Mouse (Mus musculus): ENCODE data around the gene Mid1. TPM values are rescaled to one million over a fixed set of nuclear protein-coding genes. Genes with fewer than 3 reads are reported as not detected.
"Not testable (repeated sequence)": the region's sequence is repeated elsewhere in the genome, so short reads cannot be mapped to it uniquely, and the experiment has no call there.

Mid1 gene
- polyA plus RNA-seq, 1 experiment from 2014 or later = 10.0 TPM

GRCm38 (mm10) chrX:169997854-169998456 is 313.0 kb downstream of the Mid1 start:
- Histone ChIP-seq H3K4me3 (ENCODE audit: low read depth, low read length) (peak overlapping the region; percentile 42), H3K27ac (ENCODE audit: low read depth, low read length) (0 out of 2 replicates have a peak overlapping the region, but pooled peaks have one; percentile 29), H3K9ac (ENCODE audit: low read depth, low read length) (peak overlapping the region; percentile 58), H3K9me3 (replicated peaks; ENCODE audit: control insufficient read depth, low read length) (peaks cover 14% of the 10 kb centered on the region), H3K4me2 (peak overlapping the region; percentile 79)
- H3K27me3 ChIP-seq (ENCODE audit: control insufficient read depth, insufficient read depth, low read length); H3K4me1 ChIP-seq (ENCODE audit: control insufficient read depth, insufficient read depth, low read length); H3K36me3 ChIP-seq (ENCODE audit: control insufficient read depth, insufficient read depth, low read length): not testable (repeated sequence)
- ATAC-seq (replicated peaks; ENCODE audit: insufficient number of reproducible peaks, low FRiP score, low TSS enrichment) = peak; percentile 90
- 14% methylated on average over 18 of the region's 37 CpGs for WGBS (ENCODE audit: insufficient replicate concordance)

- H3K4me1 ChIP-seq (ENCODE audit: control insufficient read depth, insufficient read depth, low read length); H3K36me3 ChIP-seq (ENCODE audit: control insufficient read depth, insufficient read depth, low read length); H3K4me2 ChIP-seq; ATAC-seq (replicated peaks; ENCODE audit: insufficient number of reproducible peaks, low FRiP score, low TSS enrichment); H3K4me3 ChIP-seq (ENCODE audit: low read depth, low read length); H3K27me3 ChIP-seq (ENCODE audit: control insufficient read depth, insufficient read depth, low read length); H3K27ac ChIP-seq (ENCODE audit: low read depth, low read length); H3K9ac ChIP-seq (ENCODE audit: low read depth, low read length): not testable (repeated sequence)
- WGBS (ENCODE audit: insufficient replicate concordance) = 23% methylated on average over 2 of the region's 4 CpGs
- peaks cover 14% of the 10 kb centered on the region for H3K9me3 ChIP-seq (replicated peaks; ENCODE audit: control insufficient read depth, low read length)
These were observed 313.7 kb downstream of the Mid1 start for GRCm38 (mm10) chrX:169998559-169999219.

- not testable (repeated sequence) for ATAC-seq (replicated peaks; ENCODE audit: insufficient number of reproducible peaks, low FRiP score, low TSS enrichment); H3K9ac ChIP-seq (ENCODE audit: low read depth, low read length); H3K27ac ChIP-seq (ENCODE audit: low read depth, low read length); H3K36me3 ChIP-seq (ENCODE audit: control insufficient read depth, insufficient read depth, low read length); H3K4me2 ChIP-seq; H3K27me3 ChIP-seq (ENCODE audit: control insufficient read depth, insufficient read depth, low read length); H3K4me1 ChIP-seq (ENCODE audit: control insufficient read depth, insufficient read depth, low read length); H3K4me3 ChIP-seq (ENCODE audit: low read depth, low read length)
- WGBS (ENCODE audit: insufficient replicate concordance) = 43% methylated on average over 6 of the region's 11 CpGs
- H3K9me3 ChIP-seq (replicated peaks; ENCODE audit: control insufficient read depth, low read length) = peaks cover 18% of the 10 kb centered on the region
These were observed 314.4 kb downstream of the Mid1 start for GRCm38 (mm10) chrX:169999226-169999883.

- no CpG with 5 or more reads among the region's 3 CpGs for WGBS (ENCODE audit: insufficient replicate concordance)
- not testable (repeated sequence) for H3K4me3 ChIP-seq (ENCODE audit: low read depth, low read length); H3K9ac ChIP-seq (ENCODE audit: low read depth, low read length); H3K4me1 ChIP-seq (ENCODE audit: control insufficient read depth, insufficient read depth, low read length); ATAC-seq (replicated peaks; ENCODE audit: insufficient number of reproducible peaks, low FRiP score, low TSS enrichment); H3K27ac ChIP-seq (ENCODE audit: low read depth, low read length); H3K36me3 ChIP-seq (ENCODE audit: control insufficient read depth, insufficient read depth, low read length); H3K27me3 ChIP-seq (ENCODE audit: control insufficient read depth, insufficient read depth, low read length); H3K4me2 ChIP-seq
- peaks cover 14% of the 10 kb centered on the region for H3K9me3 ChIP-seq (replicated peaks; ENCODE audit: control insufficient read depth, low read length)
These were observed 315.1 kb downstream of the Mid1 start for GRCm38 (mm10) chrX:169999912-170000641.

DNA sequence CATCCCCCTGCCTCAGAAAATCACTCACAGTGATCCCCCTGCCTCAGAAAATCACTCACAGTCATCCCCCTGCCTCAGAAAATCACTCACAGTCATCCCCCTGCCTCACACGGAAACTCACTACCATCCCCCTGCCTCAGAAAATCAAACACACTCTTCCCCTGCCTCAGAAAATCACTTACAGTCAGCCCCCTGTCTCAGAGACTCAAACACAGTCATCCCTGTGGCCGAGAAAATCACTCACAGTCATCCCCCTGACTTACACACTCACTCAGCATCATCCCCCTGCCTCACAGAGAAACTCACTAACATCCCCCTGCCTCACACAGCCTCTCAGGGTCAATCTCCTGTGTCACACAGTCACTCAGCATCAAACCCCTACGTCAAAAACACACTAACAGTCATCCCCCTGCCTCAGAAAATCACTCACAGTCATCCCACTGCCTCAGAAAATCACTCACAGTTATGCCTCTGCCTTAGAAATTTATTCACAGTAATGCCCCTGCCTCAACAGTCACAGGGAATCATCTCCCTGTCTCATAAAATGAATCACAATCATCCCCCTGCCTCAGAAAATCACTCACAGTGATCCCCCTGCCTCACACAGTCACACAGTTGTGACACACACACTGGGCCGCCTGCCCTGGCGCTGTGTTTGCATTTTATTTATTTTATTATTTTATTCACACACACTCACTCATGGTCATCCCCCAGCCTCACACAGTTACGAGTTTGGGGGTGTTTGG is 315.8 kb downstream of the Mid1 start:
- H3K27me3 ChIP-seq (ENCODE audit: control insufficient read depth, insufficient read depth, low read length); H3K4me1 ChIP-seq (ENCODE audit: control insufficient read depth, insufficient read depth, low read length); ATAC-seq (replicated peaks; ENCODE audit: insufficient number of reproducible peaks, low FRiP score, low TSS enrichment); H3K4me2 ChIP-seq; H3K4me3 ChIP-seq (ENCODE audit: low read depth, low read length); H3K9ac ChIP-seq (ENCODE audit: low read depth, low read length); H3K27ac ChIP-seq (ENCODE audit: low read depth, low read length); H3K36me3 ChIP-seq (ENCODE audit: control insufficient read depth, insufficient read depth, low read length): not testable (repeated sequence)
- peaks cover 16% of the 10 kb centered on the region for H3K9me3 ChIP-seq (replicated peaks; ENCODE audit: control insufficient read depth, low read length)
- WGBS (ENCODE audit: insufficient replicate concordance) = 39% methylated on average over 6 of the region's 6 CpGs

GRCm38 (mm10) chrX:170001388-170001695 is 316.3 kb downstream of the Mid1 start:
- WGBS (ENCODE audit: insufficient replicate concordance) = no CpG with 5 or more reads among the region's 12 CpGs
- H3K36me3 ChIP-seq (ENCODE audit: control insufficient read depth, insufficient read depth, low read length) = not testable (repeated sequence)

DNA sequence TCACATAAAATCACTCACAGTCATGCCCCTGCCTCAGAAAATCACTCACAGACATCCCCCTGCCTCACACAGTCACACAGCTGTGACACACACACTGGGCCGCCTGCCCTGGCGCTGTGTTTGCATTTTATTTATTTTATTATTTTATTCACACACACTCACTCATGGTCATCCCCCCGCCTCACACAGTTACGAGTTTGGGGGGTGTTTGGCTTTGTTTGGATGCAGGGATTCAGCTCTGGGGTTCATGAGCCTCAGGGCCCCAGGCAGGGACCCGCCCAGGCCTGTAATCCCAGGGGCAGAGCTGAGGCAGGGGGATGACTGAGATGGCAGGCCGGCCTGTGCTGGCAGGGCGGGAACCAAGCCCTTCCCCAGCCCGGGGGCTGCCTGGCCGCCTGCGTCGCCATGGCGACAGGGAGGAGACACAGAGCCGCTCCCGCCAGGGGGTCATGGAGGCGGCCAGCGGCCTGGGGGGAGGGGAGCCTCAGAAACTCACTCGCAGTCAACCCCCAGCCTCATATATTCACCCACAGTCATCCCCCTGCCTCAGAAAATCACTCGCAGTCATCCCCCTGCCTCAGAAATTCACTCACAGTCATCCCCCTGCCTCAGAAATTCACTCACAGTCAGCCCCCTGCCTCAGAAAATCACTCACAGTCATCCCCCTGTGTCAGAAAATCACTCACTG is 317.7 kb downstream of the Mid1 start:
- 47% methylated on average over 6 of the region's 18 CpGs for WGBS (ENCODE audit: insufficient replicate concordance)
- H3K4me2 ChIP-seq; H3K27me3 ChIP-seq (ENCODE audit: control insufficient read depth, insufficient read depth, low read length); H3K9ac ChIP-seq (ENCODE audit: low read depth, low read length); H3K4me3 ChIP-seq (ENCODE audit: low read depth, low read length); H3K36me3 ChIP-seq (ENCODE audit: control insufficient read depth, insufficient read depth, low read length); H3K27ac ChIP-seq (ENCODE audit: low read depth, low read length); H3K4me1 ChIP-seq (ENCODE audit: control insufficient read depth, insufficient read depth, low read length): not testable (repeated sequence)
- 0 out of 2 replicates have a peak, but pooled peaks have one; percentile 36 for ATAC-seq (replicated peaks; ENCODE audit: insufficient number of reproducible peaks, low FRiP score, low TSS enrichment)
- peaks cover 26% of the 10 kb centered on the region for H3K9me3 ChIP-seq (replicated peaks; ENCODE audit: control insufficient read depth, low read length)

More at GRCm38 (mm10) chrX:170001388-170001695, 316.3 kb downstream of the Mid1 start:
- H3K27me3 ChIP-seq (ENCODE audit: control insufficient read depth, insufficient read depth, low read length); H3K27ac ChIP-seq (ENCODE audit: low read depth, low read length); H3K9ac ChIP-seq (ENCODE audit: low read depth, low read length); H3K4me2 ChIP-seq; ATAC-seq (replicated peaks; ENCODE audit: insufficient number of reproducible peaks, low FRiP score, low TSS enrichment); H3K4me1 ChIP-seq (ENCODE audit: control insufficient read depth, insufficient read depth, low read length); H3K4me3 ChIP-seq (ENCODE audit: low read depth, low read length): not testable (repeated sequence)
- peaks cover 17% of the 10 kb centered on the region for H3K9me3 ChIP-seq (replicated peaks; ENCODE audit: control insufficient read depth, low read length)

GRCm38 (mm10) chrX:170003536-170003935 is 318.5 kb downstream of the Mid1 start:
- H3K4me2 ChIP-seq; H3K27me3 ChIP-seq (ENCODE audit: control insufficient read depth, insufficient read depth, low read length); ATAC-seq (replicated peaks; ENCODE audit: insufficient number of reproducible peaks, low FRiP score, low TSS enrichment); H3K27ac ChIP-seq (ENCODE audit: low read depth, low read length); H3K4me1 ChIP-seq (ENCODE audit: control insufficient read depth, insufficient read depth, low read length); H3K36me3 ChIP-seq (ENCODE audit: control insufficient read depth, insufficient read depth, low read length); H3K9ac ChIP-seq (ENCODE audit: low read depth, low read length); H3K4me3 ChIP-seq (ENCODE audit: low read depth, low read length): not testable (repeated sequence)
- H3K9me3 ChIP-seq (replicated peaks; ENCODE audit: control insufficient read depth, low read length) = peaks cover 34% of the 10 kb centered on the region
- WGBS (ENCODE audit: insufficient replicate concordance) = 30% methylated on average over 1 of the region's 1 CpGs

Measured in heart, embryonic 11.5 days (tissue).